Mouse (Mus musculus) neural tube, embryonic 12.5 days (tissue): ENCODE results near the gene Hist2h2aa2. TPM values are rescaled to one million over a fixed set of nuclear protein-coding genes. Genes with fewer than 3 reads are reported as not detected.
"Not testable (repeated sequence)": the region's sequence is repeated elsewhere in the genome, so short reads cannot be mapped to it uniquely, and the experiment has no call there.

Source experiments
- ATAC-seq: fragments of 200-750 bp; cut with Nextera tagmentation; 2 replicates; pipeline ENCODE4 v1.8.0; 2017; ENCODE audit warnings: low read depth, mild to moderate bottlenecking, moderate TSS enrichment, moderate library complexity; ENCODE audit not compliant: low FRiP score
- H3K27ac ChIP-seq: fragments of 300-500 bp; sonication (generic); 2 replicates; pipeline ENCODE4 v1.5.1; 2016
- H3K27me3 ChIP-seq: fragments of 300-500 bp; sonication (generic); replicated peaks from 2 replicates; pipeline ENCODE4 v1.6.1; 2016; ENCODE audit warnings: mild to moderate bottlenecking
- H3K36me3 ChIP-seq: fragments of 300-500 bp; sonication (generic); 2 replicates; pipeline ENCODE4 v1.6.1; 2016; ENCODE audit warnings: mild to moderate bottlenecking
- H3K4me1 ChIP-seq: fragments of 300-500 bp; sonication (generic); 2 replicates; pipeline ENCODE4 v1.6.1; 2016
- H3K4me2 ChIP-seq: fragments of 300-500 bp; sonication (generic); replicated peaks from 2 replicates; pipeline ENCODE4 v1.6.1; 2016; ENCODE audit warnings: mild to moderate bottlenecking
- H3K4me3 ChIP-seq: fragments of 300-500 bp; sonication (generic); 2 replicates; pipeline ENCODE4 v1.5.1; 2016
- H3K9ac ChIP-seq: fragments of 300-500 bp; sonication (generic); 2 replicates; pipeline ENCODE4 v1.6.1; 2016; ENCODE audit warnings: mild to moderate bottlenecking
- H3K9me3 ChIP-seq: fragments of 300-500 bp; sonication (generic); 2 replicates; pipeline ENCODE4 v1.6.1; 2016; ENCODE audit warnings: mild to moderate bottlenecking
- WGBS: fragments of 180-500 bp; shearing (Covaris S2); methylation state at CpG from one replicate; pipeline ENCODE4 v1.1.7; 2016; 5-methylcytosine and 5-hydroxymethylcytosine counted together
- polyA plus RNA-seq: library from polyadenylated mRNA; unstranded; fragments of >200 nt; fragmentation: Nextera tagmentation; extraction: Ambion mirVana; gene quantifications from 2 replicates; pipeline ENCODE4 v1.2.1, GENCODE M21; 2016

The Hist2h2aa2 gene
- 54.5 and 73.7 TPM in 2 replicates for polyA plus RNA-seq

DNA sequence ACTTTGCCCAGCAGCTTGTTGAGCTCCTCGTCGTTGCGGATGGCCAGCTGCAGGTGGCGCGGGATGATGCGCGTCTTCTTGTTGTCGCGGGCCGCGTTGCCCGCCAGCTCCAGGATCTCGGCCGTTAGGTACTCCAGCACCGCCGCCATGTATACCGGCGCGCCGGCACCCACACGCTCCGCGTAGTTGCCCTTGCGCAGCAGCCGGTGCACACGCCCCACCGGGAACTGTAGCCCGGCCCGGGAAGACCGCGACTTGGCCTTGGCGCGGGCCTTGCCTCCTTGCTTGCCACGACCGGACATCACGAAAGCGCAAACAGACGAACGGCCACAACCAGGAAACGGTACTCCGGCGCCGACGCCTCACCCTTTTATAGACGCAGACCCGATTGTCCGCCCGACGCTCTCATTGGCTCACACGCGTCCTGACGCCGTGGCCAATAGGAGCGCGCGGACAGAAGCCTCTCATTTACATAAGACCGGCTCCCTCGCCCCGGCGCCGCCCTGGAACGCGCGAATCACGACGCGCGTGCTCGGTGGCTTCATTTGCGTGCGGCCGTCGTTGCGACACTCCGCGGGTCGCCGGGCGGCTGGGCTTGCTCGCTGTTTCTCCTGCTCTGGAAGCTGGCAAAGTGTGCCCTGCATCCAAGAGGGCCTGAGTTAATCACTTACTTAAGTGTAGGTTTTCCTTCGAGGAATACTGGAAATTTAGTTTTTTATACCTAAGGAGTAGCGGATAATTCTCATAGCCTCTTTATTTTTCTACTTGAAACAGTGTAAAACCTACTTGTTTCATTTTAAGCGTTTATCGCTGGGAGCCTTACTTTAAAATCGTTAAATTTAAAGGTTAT, at the start of gene Hist2h2aa2:
Gene Hist2h2aa2, minus strand, starts transcription at position 328 of the 850 bp plus-strand sequence.
- not testable (repeated sequence) for H3K9me3 ChIP-seq, H3K27ac ChIP-seq, H3K36me3 ChIP-seq, H3K27me3 ChIP-seq
- ATAC-seq: peak; percentile 77
- Histone ChIP-seq H3K4me3 (peak within 1 kb of the TSS; percentile 31; the same call in 1 of the 2 replicates), H3K9ac (0 out of 2 replicates have a peak within 1 kb of the TSS, but pooled peaks have one; percentile 44), H3K4me1 (peaks cover 19% of the 10 kb centered on the region), H3K4me2 (peak within 1 kb of the TSS; percentile 50)
- WGBS: 4% methylated on average over 42 of the region's 85 CpGs

DNA sequence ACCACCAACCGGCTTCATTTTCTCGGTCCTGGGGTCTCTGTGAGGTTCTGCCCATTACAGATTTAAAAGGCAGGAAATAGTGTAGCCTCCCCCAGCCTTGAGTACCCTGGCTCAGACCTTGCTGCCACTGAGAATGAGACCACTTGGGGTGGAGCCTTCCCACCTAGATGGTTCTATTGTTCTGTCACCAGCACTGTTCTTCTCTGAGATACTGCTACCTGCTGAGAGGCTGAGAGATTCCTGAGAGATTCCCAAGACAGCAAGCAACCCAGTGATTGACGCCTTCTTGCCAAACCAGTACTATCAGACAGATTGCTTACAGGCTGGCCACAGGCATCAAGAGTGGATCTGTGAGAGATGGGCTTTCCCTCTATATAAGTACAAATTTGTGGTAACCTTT, 49.1 kb upstream of the Hist2h2aa2 start:
- H3K4me3 ChIP-seq: no peak overlapping the region
- H3K36me3 ChIP-seq: no peaks in the 10 kb centered on the region
- WGBS: 67% methylated on average over 3 of the region's 3 CpGs
- no peak for ATAC-seq
- no peaks in the 10 kb centered on the region for H3K9me3 ChIP-seq
- H3K4me1 ChIP-seq: no peaks in the 10 kb centered on the region; the same call in 1 of the 2 replicates
- H3K4me2 ChIP-seq: no peak overlapping the region
- no peak overlapping the region for H3K27ac ChIP-seq
- no peaks in the 10 kb centered on the region for H3K27me3 ChIP-seq
- no peak overlapping the region for H3K9ac ChIP-seq

DNA sequence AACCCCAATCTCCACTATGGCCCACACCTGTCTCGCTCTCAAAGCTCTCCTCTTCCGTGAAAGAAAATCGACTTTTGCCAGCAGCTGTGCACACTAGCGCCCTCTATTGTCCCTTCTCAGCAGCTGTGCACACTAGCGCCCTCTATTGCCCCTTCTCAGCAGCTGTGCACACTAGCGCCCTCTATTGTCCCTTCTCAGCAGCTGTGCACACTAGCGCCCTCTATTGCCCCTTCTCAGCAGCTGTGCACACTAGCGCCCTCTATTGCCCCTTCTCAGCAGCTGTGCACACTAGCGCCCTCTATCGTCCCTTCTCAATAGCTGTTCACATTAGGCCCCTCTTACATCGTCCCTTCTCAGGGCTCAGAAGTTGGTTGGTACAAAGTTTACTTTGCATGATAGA, 47.3 kb upstream of the Hist2h2aa2 start:
- not testable (repeated sequence) for H3K27ac ChIP-seq, ATAC-seq
- WGBS: 87% methylated on average over 11 of the region's 11 CpGs

DNA sequence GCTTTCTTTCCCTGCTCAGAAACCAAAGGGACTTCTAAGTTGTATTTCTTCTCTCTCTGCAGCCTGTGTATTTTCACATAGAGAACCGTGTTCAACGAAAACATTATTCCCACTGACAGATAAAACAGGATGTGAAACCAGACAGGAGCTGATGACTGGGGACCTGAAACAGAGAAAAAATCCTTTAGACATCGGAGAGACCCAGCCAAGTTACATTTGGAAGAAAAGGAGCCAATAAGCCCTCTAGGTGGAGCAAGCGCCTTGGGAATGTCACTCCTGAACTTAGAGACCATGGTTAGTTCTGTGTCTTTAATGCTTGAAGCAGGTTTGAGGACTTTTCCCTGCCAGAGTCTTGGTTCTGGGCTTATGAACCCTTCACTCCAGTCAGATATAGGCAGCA, 44.4 kb upstream of the Hist2h2aa2 start:
- H3K4me3 ChIP-seq: no peak overlapping the region
- H3K27ac ChIP-seq: no peak overlapping the region
- H3K27me3 ChIP-seq: peaks cover 15% of the 10 kb centered on the region; the same call in 1 of the 2 replicates
- H3K4me2 ChIP-seq: no peak overlapping the region
- H3K9ac ChIP-seq: no peak overlapping the region
- 26% methylated on average over 4 of the region's 4 CpGs for WGBS
- ATAC-seq: no peak
- no peaks in the 10 kb centered on the region for H3K36me3 ChIP-seq
- H3K4me1 ChIP-seq: no peaks in the 10 kb centered on the region; the same call in 1 of the 2 replicates
- no peaks in the 10 kb centered on the region for H3K9me3 ChIP-seq

More for the DNA sequence above, 47.3 kb upstream of the Hist2h2aa2 start:
- H3K4me1 ChIP-seq, H3K4me3 ChIP-seq, H3K4me2 ChIP-seq, H3K9me3 ChIP-seq, H3K9ac ChIP-seq, H3K36me3 ChIP-seq: not testable (repeated sequence)
- H3K27me3 ChIP-seq: peaks cover 15% of the 10 kb centered on the region; the same call in 1 of the 2 replicates

DNA sequence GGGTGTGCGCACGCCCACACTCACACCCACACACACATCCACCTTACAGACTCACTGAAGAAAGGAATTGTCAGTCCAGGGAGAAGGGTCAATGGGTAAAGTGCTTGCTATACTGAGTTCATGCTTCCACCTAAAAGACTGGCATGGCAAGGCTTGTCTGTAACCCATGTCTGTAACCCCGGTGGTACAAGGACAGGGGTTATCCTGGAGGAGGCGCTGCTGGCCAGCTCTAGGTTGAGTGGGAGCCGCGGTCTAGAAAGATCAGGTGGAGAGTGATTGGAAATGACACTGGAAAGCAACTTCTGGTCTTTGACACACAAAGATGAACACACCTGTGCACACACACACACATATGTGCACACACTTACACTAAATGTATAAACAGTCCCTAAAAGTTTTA, 40.6 kb upstream of the Hist2h2aa2 start:
- no peaks in the 10 kb centered on the region; the same call in 1 of the 2 replicates for H3K4me1 ChIP-seq
- no peak overlapping the region for H3K4me3 ChIP-seq
- no peak overlapping the region for H3K27ac ChIP-seq
- no peak overlapping the region for H3K4me2 ChIP-seq
- H3K9me3 ChIP-seq: no peaks in the 10 kb centered on the region
- 58% methylated on average over 6 of the region's 6 CpGs for WGBS
- H3K27me3 ChIP-seq: peaks cover 15% of the 10 kb centered on the region; the same call in 1 of the 2 replicates
- no peak overlapping the region for H3K9ac ChIP-seq
- no peak for ATAC-seq
- no peaks in the 10 kb centered on the region for H3K36me3 ChIP-seq

DNA sequence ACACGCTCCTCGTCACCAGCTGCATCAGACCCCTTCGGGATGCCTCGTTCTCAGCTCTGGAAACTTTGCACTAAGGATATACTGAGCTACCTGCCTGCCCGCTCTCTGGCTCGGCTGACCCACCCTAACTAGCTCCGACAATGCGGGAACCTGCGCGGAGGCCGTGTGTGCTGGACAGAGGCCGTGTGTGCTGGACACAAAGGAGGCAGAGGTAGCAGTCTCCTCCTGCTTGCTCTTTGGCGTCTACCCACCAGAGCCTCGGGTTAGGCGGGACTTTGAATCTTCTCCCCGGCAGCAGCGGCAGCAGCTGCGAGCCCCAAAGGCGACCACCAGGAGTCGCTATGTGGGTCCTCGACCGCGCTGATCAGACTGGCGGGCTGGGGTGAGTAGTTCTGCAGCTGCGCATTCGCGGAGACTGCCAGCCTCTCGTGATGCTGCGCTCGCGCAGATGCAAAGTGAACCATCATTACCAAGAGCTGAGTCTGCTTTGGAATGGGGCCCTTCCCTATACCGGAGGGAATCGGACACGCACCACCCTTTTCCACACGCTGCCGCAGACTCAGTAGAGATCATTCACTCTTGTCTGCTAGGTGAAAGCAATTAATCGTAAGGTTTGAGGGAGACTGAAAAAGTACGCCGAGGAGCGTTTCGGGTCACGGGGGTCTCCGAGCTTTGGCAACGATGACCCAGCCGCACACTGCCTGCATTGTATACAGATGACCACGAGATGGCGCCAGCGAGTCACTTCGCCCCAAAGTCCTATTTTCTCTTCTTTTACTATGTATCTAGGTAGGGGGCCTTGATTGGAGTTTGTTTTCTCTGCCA, 37.9 kb upstream of the Hist2h2aa2 start:
- Histone ChIP-seq H3K27ac (peak overlapping the region; percentile 70; the same call in 1 of the 2 replicates), H3K9me3 (no peaks in the 10 kb centered on the region), H3K9ac (peak overlapping the region; percentile 58), H3K27me3 (0 out of 2 replicates have a peak, but pooled peaks cover 6% of the 10 kb centered on the region), H3K4me3 (peak overlapping the region; percentile 43), H3K4me2 (peak overlapping the region; percentile 82), H3K4me1 (no peaks in the 10 kb centered on the region; the same call in 1 of the 2 replicates), H3K36me3 (no peaks in the 10 kb centered on the region)
- peak; percentile 97 for ATAC-seq
- under 1% methylated on average over 49 of the region's 49 CpGs for WGBS

DNA sequence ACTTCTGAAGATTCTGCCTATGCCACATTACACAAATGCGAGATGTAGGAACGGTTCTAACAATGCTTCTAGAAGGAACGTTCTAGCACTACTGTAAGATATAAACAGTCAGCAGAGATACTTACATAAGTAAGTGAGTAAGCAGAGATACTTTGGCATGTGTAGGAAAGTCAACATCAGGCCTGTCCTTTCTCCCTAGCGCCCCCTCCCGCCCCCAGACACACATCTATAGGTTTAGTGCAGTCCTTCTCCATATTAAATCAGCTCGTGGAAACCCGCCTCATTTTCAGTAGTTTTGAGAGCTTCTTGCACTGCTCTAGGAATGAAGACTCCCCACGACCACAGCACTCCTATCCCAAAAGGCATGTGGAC, 37.3 kb upstream of the Hist2h2aa2 start:
- peak overlapping the region; percentile 43; the same call in 1 of the 2 replicates for H3K4me3 ChIP-seq
- peak overlapping the region; percentile 82 for H3K4me2 ChIP-seq
- H3K27ac ChIP-seq: no peak overlapping the region
- no peaks in the 10 kb centered on the region for H3K36me3 ChIP-seq
- no peaks in the 10 kb centered on the region; the same call in 1 of the 2 replicates for H3K4me1 ChIP-seq
- 0 out of 2 replicates have a peak, but pooled peaks cover under 1% of the 10 kb centered on the region for H3K27me3 ChIP-seq
- 14% methylated on average over 8 of the region's 8 CpGs for WGBS
- no peaks in the 10 kb centered on the region for H3K9me3 ChIP-seq
- peak overlapping the region; percentile 58 for H3K9ac ChIP-seq
- no peak; the same call in 1 of the 2 replicates for ATAC-seq

DNA sequence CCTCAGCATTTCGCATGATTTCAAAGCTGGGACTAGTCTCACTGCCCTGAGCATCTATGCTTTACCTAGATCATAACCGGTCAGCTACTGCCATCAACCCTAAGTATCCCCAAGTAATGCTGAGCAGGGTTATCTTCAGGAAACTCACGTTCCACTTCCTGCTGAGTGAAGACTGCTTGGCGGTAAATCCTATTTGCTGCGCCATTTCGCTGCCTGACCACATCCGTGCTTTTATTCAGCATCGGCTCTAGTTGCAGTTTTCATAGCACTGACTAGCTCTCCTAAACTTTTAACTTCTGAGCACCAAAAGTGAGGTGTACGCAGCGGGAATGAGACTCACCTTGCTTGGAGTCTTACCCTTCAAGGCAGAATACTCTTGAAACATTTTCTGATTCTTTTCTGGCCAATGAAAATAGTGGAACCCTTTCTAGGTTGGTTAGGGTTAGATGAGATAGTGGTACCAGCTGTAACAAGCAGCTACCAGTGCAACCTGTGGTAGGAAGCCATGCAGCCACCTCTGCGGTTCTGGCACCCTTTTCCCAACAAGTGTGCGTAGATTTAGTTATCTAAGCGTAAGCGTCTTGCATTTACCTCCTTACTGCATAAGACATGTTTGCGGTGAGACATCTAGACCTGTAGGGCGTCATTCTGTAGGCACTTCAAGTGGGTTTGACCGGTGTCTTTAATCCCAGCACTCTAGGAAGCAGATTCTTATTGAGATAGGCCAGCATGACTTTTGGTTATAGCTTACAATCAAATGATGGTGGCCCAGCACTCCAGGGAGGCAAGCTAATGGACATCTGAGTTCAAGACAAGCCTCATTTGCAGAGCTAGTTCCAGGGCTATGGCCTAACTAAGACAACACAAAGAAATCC, 33.8 kb upstream of the Hist2h2aa2 start:
- no peaks in the 10 kb centered on the region for H3K36me3 ChIP-seq
- H3K27ac ChIP-seq: no peak overlapping the region
- H3K4me1 ChIP-seq: no peaks in the 10 kb centered on the region; the same call in 1 of the 2 replicates
- H3K9ac ChIP-seq: no peak overlapping the region
- H3K4me2 ChIP-seq: no peak overlapping the region
- no peak for ATAC-seq
- no peaks in the 10 kb centered on the region for H3K27me3 ChIP-seq
- 90% methylated on average over 17 of the region's 17 CpGs for WGBS
- H3K9me3 ChIP-seq: no peaks in the 10 kb centered on the region
- no peak overlapping the region for H3K4me3 ChIP-seq

DNA sequence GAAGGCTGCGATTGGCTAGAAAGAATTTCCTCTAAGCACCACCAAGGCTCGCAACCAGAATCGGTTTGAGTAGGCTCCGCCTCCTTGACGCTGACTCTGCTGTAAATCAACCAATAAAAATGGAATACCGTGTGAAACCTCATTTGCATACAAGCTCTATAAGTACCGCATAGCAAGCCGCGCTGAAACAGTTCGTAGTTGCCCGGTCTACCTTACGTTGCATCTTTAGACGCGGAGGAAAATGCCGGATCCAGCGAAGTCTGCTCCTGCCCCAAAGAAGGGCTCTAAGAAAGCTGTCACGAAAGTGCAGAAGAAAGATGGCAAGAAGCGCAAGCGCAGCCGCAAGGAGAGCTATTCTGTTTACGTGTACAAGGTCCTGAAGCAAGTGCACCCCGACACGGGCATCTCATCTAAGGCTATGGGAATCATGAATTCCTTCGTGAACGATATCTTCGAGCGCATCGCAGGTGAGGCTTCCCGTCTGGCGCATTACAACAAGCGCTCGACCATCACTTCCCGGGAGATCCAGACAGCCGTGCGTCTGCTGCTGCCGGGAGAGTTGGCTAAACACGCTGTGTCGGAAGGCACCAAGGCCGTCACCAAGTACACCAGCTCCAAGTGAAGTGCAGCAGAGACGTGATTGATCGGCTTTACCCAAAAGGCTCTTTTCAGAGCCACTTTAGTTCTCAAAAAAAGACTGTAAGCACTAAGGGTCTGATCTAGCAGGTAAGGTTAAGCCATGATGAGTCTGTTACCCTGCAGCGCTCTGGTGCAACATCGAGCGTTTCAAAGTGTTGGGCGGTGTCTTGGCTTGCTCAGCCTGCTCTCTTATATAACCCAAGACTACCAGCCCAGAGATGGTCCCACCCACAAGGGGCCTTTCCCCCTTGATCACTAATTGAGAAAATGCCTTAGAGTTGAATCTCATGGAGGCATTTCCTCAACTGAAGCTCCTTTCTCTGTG, 29.7 kb upstream of the Hist2h2aa2 start, which contains the start of gene Hist2h2bb:
Gene Hist2h2bb, plus strand, starts transcription at position 242 of the 964 bp plus-strand sequence.
- no peaks in the 10 kb centered on the region for H3K36me3 ChIP-seq
- no peaks in the 10 kb centered on the region for H3K9me3 ChIP-seq
- peak within 1 kb of the TSS; percentile 49 for H3K4me3 ChIP-seq
- H3K27ac ChIP-seq: peak within 1 kb of the TSS; percentile 87
- H3K27me3 ChIP-seq: no peaks in the 10 kb centered on the region
- H3K9ac ChIP-seq: peak within 1 kb of the TSS; percentile 68
- peak within 1 kb of the TSS; percentile 74 for H3K4me2 ChIP-seq
- peak; percentile 95 for ATAC-seq
- peaks cover 8% of the 10 kb centered on the region for H3K4me1 ChIP-seq
- WGBS: under 1% methylated on average over 45 of the region's 45 CpGs

DNA sequence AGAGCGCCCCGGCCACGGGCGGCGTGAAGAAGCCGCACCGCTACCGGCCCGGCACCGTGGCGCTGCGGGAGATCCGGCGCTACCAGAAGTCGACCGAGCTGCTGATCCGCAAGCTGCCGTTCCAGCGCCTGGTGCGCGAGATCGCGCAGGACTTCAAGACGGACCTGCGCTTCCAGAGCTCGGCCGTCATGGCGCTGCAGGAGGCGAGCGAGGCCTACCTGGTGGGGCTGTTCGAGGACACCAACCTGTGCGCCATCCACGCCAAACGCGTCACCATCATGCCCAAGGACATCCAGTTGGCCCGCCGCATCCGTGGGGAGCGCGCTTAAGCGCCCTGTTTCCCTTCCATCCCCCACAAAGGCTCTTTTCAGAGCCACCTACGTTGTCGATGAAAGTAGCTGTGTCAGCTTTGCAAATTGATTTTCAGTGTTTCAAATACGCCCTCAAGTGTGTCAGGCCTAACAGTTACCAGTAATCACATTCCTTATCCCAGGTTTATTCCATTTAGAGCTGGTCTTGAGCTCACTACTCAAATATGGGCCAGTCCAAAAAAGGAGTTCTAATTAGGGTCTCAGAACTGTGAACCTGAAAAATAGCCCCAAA, 28.8 kb upstream of the Hist2h2aa2 start:
- not testable (repeated sequence) for H3K9me3 ChIP-seq, H3K36me3 ChIP-seq, H3K27me3 ChIP-seq
- peak overlapping the region; percentile 37 for H3K4me3 ChIP-seq
- H3K27ac ChIP-seq: peak overlapping the region; percentile 87
- peak; percentile 56 for ATAC-seq
- WGBS: 2% methylated on average over 15 of the region's 44 CpGs
- peak overlapping the region; percentile 68 for H3K9ac ChIP-seq
- H3K4me1 ChIP-seq: peaks cover 16% of the 10 kb centered on the region
- H3K4me2 ChIP-seq: peak overlapping the region; percentile 74
